Mouse (Mus musculus): ENCODE results near the gene Ubr2. TPM values are rescaled to one million over a fixed set of nuclear protein-coding genes. Genes with fewer than 3 reads are reported as not detected.

The Ubr2 gene
- polyA plus RNA-seq, 1 experiment from 2014 or later, result 21.8 TPM

DNA sequence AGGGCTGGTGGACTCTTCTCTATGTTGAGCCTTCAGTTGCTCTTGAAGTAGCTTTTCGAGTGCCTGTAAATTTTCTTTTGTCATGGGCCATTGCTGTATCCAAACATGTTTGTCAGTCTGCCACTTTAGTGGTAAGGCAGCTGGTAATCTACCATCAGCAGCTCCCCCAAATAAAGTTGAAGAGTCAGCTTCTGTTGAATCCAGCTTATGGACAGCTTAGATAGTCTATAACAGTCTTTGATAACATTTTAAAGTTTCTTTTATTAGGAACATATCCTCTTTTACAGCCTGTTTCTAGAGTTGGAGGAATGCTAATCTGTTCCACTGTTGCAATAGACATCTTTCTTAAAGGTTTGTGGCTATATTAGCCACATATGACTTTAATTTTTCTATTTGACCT lies 13.0 kb upstream of the Ubr2 start:
- Histone ChIP-seq H3K27me3 (peaks cover 2% of the 10 kb centered on the region; the same call in 1 of the 2 replicates), H3K27ac (no peak overlapping the region), H3K36me3 (replicated peaks) (no peaks in the 10 kb centered on the region), H3K4me2 (no peak overlapping the region), H3K9ac (no peak overlapping the region), H3K4me3 (replicated peaks) (no peak overlapping the region), H3K4me1 (no peaks in the 10 kb centered on the region), H3K9me3 (no peaks in the 10 kb centered on the region)
- WGBS, result 75% methylated on average over 1 of the region's 1 CpGs
- ATAC-seq (ENCODE audit: low FRiP score), result no peak

GRCm38 (mm10) chr17:47012896-47013295 lies 2.5 kb upstream of the Ubr2 start:
- no peak for ATAC-seq (ENCODE audit: low FRiP score)
- Histone ChIP-seq H3K4me2 (no peak overlapping the region), H3K4me3 (replicated peaks) (no peak overlapping the region), H3K4me1 (peaks cover 17% of the 10 kb centered on the region), H3K27me3 (0 out of 2 replicates have a peak, but pooled peaks cover 4% of the 10 kb centered on the region), H3K36me3 (replicated peaks) (no peaks in the 10 kb centered on the region), H3K9me3 (no peaks in the 10 kb centered on the region), H3K9ac (no peak overlapping the region), H3K27ac (no peak overlapping the region)
- WGBS, result 41% methylated on average over 11 of the region's 11 CpGs

DNA sequence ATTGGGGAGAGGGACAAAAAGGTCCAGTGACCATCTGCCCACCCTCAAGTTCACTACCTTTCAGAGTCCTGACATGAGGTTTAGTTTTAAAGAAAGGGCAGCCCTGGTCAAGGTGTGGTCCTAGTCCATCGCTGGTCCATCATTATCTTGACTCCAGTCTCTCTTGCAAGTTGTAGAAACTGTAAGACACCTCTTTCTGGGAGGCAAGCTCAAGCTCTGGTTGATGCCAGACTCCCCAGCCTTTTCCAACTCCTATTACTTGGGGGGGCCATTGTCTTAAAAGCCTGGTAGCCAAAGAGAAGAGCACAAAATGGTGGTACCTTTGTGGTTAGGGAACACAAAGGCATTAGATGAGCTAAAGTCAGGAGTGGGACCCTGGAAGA lies 1.3 kb upstream of the Ubr2 start:
- H3K27me3 ChIP-seq, result 0 out of 2 replicates have a peak, but pooled peaks cover 4% of the 10 kb centered on the region
- H3K9ac ChIP-seq, result no peak overlapping the region
- WGBS, result 100% methylated on average over 1 of the region's 1 CpGs
- H3K4me1 ChIP-seq, result peaks cover 17% of the 10 kb centered on the region
- H3K36me3 ChIP-seq (replicated peaks), result peaks cover 5% of the 10 kb centered on the region
- H3K4me2 ChIP-seq, result no peak overlapping the region
- no peak overlapping the region for H3K4me3 ChIP-seq (replicated peaks)
- ATAC-seq (ENCODE audit: low FRiP score), result no peak
- H3K27ac ChIP-seq, result no peak overlapping the region
- no peaks in the 10 kb centered on the region for H3K9me3 ChIP-seq

- H3K4me3 ChIP-seq (replicated peaks), result peak overlapping the region; percentile 93
- no peaks in the 10 kb centered on the region for H3K9me3 ChIP-seq
- ATAC-seq (ENCODE audit: low FRiP score), result peak; percentile 79
- WGBS, result 12% methylated on average over 25 of the region's 25 CpGs
- 0 out of 2 replicates have a peak, but pooled peaks cover 4% of the 10 kb centered on the region for H3K27me3 ChIP-seq
- H3K9ac ChIP-seq, result peak overlapping the region; percentile 92; the same call in 1 of the 2 replicates
- H3K27ac ChIP-seq, result peak overlapping the region; percentile 63
- H3K4me2 ChIP-seq, result peak overlapping the region; percentile 86
- H3K36me3 ChIP-seq (replicated peaks), result peaks cover 9% of the 10 kb centered on the region
- H3K4me1 ChIP-seq, result peaks cover 17% of the 10 kb centered on the region
These were observed 635 bp upstream of the Ubr2 start for GRCm38 (mm10) chr17:47010722-47011660.

DNA sequence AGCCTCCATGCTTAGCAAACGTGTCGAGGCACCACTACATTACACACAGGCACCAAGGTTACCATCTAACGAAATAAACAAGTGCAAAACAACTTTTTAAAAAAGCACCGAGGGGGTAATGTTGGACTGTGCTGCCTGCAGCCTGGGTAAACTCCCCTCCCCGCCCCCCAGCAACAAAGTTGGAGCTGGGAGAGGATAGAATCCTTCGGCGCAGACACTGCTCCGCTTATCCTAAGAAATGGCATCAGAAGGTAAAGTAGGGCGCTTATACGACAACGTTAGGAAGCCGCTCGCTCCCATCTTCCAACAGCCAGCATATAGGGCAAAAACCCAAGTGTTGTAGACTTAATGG lies 834 bp downstream of the Ubr2 start:
- Histone ChIP-seq H3K4me3 (replicated peaks) (peak overlapping the region; percentile 93), H3K9me3 (no peaks in the 10 kb centered on the region), H3K4me2 (peak overlapping the region; percentile 86), H3K27ac (peak overlapping the region; percentile 90), H3K9ac (peak overlapping the region; percentile 92), H3K4me1 (peaks cover 20% of the 10 kb centered on the region), H3K27me3 (0 out of 2 replicates have a peak, but pooled peaks cover 4% of the 10 kb centered on the region), H3K36me3 (replicated peaks) (peaks cover 9% of the 10 kb centered on the region)
- no peak for ATAC-seq (ENCODE audit: low FRiP score)
- WGBS, result 2% methylated on average over 13 of the region's 13 CpGs

- Histone ChIP-seq H3K9ac (peak overlapping the region; percentile 92), H3K4me3 (replicated peaks) (peak overlapping the region; percentile 93), H3K27ac (no peak overlapping the region), H3K27me3 (0 out of 2 replicates have a peak, but pooled peaks cover 4% of the 10 kb centered on the region), H3K36me3 (replicated peaks) (peaks cover 9% of the 10 kb centered on the region), H3K9me3 (no peaks in the 10 kb centered on the region), H3K4me1 (peaks cover 20% of the 10 kb centered on the region), H3K4me2 (peak overlapping the region; percentile 86)
- ATAC-seq (ENCODE audit: low FRiP score), result no peak
- 31% methylated on average over 6 of the region's 6 CpGs for WGBS
These were observed 1.3 kb downstream of the Ubr2 start for GRCm38 (mm10) chr17:47009016-47009415.

DNA sequence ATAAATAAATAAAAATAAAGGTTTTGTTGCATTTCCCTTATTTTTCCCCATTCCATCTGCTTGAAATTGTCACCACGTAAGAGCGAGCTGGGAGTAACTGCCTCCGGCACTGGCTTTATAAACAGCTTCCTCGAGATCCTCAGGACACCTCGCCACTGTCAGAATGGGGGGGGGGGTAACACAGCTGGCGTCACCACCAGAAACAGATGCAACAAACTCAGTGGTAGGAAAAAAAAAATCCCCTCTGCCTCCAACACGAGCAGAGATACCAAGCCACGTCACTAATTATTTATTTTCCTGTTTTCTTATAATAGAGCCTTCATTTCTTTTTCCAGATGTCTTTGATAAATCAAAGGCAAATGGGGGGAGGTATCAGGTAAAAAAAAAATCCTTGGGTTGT lies 1.9 kb downstream of the Ubr2 start:
- WGBS, result 67% methylated on average over 8 of the region's 8 CpGs
- Histone ChIP-seq H3K9ac (no peak overlapping the region), H3K4me2 (peak overlapping the region; percentile 86), H3K9me3 (no peaks in the 10 kb centered on the region), H3K4me3 (replicated peaks) (peak overlapping the region; percentile 93; the same call in 1 of the 2 replicates), H3K27me3 (0 out of 2 replicates have a peak, but pooled peaks cover 4% of the 10 kb centered on the region), H3K4me1 (peaks cover 20% of the 10 kb centered on the region), H3K36me3 (replicated peaks) (peaks cover 9% of the 10 kb centered on the region), H3K27ac (no peak overlapping the region)
- no peak for ATAC-seq (ENCODE audit: low FRiP score)

- Histone ChIP-seq H3K27me3 (no peaks in the 10 kb centered on the region), H3K9me3 (no peaks in the 10 kb centered on the region), H3K4me1 (peaks cover 20% of the 10 kb centered on the region), H3K27ac (no peak overlapping the region), H3K36me3 (replicated peaks) (peaks cover 9% of the 10 kb centered on the region), H3K4me3 (replicated peaks) (no peak overlapping the region), H3K4me2 (no peak overlapping the region), H3K9ac (no peak overlapping the region)
- no peak for ATAC-seq (ENCODE audit: low FRiP score)
- 86% methylated on average over 9 of the region's 9 CpGs for WGBS
These were observed 3.6 kb downstream of the Ubr2 start for GRCm38 (mm10) chr17:47006741-47007140.

- Histone ChIP-seq H3K4me3 (replicated peaks) (no peak overlapping the region), H3K9me3 (no peaks in the 10 kb centered on the region), H3K9ac (no peak overlapping the region), H3K4me1 (peaks cover 20% of the 10 kb centered on the region), H3K4me2 (no peak overlapping the region), H3K36me3 (replicated peaks) (peaks cover 9% of the 10 kb centered on the region), H3K27me3 (no peaks in the 10 kb centered on the region), H3K27ac (no peak overlapping the region)
- WGBS, result 86% methylated on average over 7 of the region's 7 CpGs
- no peak for ATAC-seq (ENCODE audit: low FRiP score)
These were observed 4.5 kb downstream of the Ubr2 start for GRCm38 (mm10) chr17:47005741-47006405.

GRCm38 (mm10) chr17:47003305-47003704 lies 7.1 kb downstream of the Ubr2 start:
- no peak overlapping the region for H3K9ac ChIP-seq
- no peaks in the 10 kb centered on the region for H3K9me3 ChIP-seq
- peaks cover 7% of the 10 kb centered on the region for H3K4me1 ChIP-seq
- no peak overlapping the region for H3K4me2 ChIP-seq
- H3K4me3 ChIP-seq (replicated peaks), result no peak overlapping the region
- H3K27ac ChIP-seq, result no peak overlapping the region
- no peaks in the 10 kb centered on the region for H3K27me3 ChIP-seq
- no peak for ATAC-seq (ENCODE audit: low FRiP score)
- peaks cover 30% of the 10 kb centered on the region for H3K36me3 ChIP-seq (replicated peaks)
- WGBS, result 84% methylated on average over 8 of the region's 8 CpGs

DNA sequence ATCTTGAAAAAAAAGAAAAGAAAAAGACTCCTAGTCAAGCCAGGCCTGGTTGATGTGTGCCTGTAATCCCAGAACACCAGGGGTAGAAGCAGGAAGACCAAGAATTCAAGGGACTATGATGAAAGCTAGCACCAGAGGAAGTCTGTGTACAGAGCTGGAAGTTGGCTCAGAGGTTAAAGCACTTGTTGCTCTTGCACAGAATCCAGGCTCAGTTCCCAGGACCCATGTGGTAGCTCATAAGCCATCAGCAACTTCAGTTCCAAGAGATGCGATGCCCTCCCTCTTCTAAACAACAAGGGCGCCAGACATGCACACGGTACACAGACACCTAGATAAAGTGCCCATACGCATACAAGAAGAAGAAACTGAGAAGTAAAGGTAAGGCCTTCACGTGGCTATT lies 8.0 kb downstream of the Ubr2 start:
- ATAC-seq (ENCODE audit: low FRiP score), result no peak
- H3K9me3 ChIP-seq, result no peaks in the 10 kb centered on the region
- H3K27ac ChIP-seq, result no peak overlapping the region
- H3K27me3 ChIP-seq, result no peaks in the 10 kb centered on the region
- 93% methylated on average over 5 of the region's 5 CpGs for WGBS
- peaks cover 38% of the 10 kb centered on the region for H3K36me3 ChIP-seq (replicated peaks)
- H3K9ac ChIP-seq, result no peak overlapping the region
- no peak overlapping the region for H3K4me3 ChIP-seq (replicated peaks)
- 0 out of 2 replicates have a peak, but pooled peaks cover 3% of the 10 kb centered on the region for H3K4me1 ChIP-seq
- H3K4me2 ChIP-seq, result no peak overlapping the region

DNA sequence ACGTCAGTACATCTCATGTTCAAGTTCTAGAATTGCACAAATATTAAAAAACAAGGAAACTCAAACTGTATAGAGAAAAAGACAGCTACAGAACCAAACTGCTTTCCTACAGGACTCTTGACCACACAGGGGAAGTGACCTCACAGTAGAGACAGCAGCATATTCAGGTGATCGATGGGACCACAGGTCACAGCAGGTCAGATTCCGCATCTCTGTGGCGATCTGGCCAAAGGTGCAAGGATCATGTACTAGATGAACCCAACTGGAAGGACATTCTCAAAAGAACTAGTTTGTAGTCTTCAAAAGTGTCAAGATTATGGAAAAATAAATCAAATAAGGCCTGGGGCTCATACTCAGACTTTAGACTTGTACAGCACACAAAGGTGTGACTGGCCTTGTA lies 11.5 kb downstream of the Ubr2 start:
- no peaks in the 10 kb centered on the region for H3K9me3 ChIP-seq
- no peaks in the 10 kb centered on the region for H3K27me3 ChIP-seq
- no peak overlapping the region for H3K4me3 ChIP-seq (replicated peaks)
- no peak for ATAC-seq (ENCODE audit: low FRiP score)
- H3K4me1 ChIP-seq, result no peaks in the 10 kb centered on the region
- 95% methylated on average over 4 of the region's 4 CpGs for WGBS
- H3K4me2 ChIP-seq, result no peak overlapping the region
- no peak overlapping the region for H3K9ac ChIP-seq
- peaks cover 39% of the 10 kb centered on the region for H3K36me3 ChIP-seq (replicated peaks)
- H3K27ac ChIP-seq, result no peak overlapping the region
